Mouse (Mus musculus) cerebellum, adult 9-11 months (tissue): ENCODE results near the gene Rpl23.
"Not testable (repeated sequence)": the region's sequence is repeated elsewhere in the genome, so short reads cannot be mapped to it uniquely, and the experiment has no call there.

Experiments
- DNase-seq: peaks from one replicate; pipeline ENCODE4 v3.0.0; 2022

Gene Rpl23

GRCm38 (mm10) chr11:97758942-97759341 is 23.3 kb downstream of the Rpl23 start:
- DNase-seq, result no peak

- DNase-seq, result no peak
Observed at GRCm38 (mm10) chr11:97758125-97758524, 24.1 kb downstream of the Rpl23 start.

GRCm38 (mm10) chr11:97753277-97753676 is 29.0 kb downstream of the Rpl23 start:
- DNase-seq, result no peak

- DNase-seq, result no peak
Observed at GRCm38 (mm10) chr11:97748496-97748895, 33.7 kb downstream of the Rpl23 start.

- DNase-seq, result peak; percentile 56
Observed at GRCm38 (mm10) chr11:97747773-97748172, 34.5 kb downstream of the Rpl23 start.

- DNase-seq, result no peak
Observed at GRCm38 (mm10) chr11:97745331-97745721, 36.9 kb downstream of the Rpl23 start.

GRCm38 (mm10) chr11:97744718-97745330 is 37.4 kb downstream of the Rpl23 start:
- DNase-seq, result peak; percentile 99

GRCm38 (mm10) chr11:97744063-97744717 is 38.0 kb downstream of the Rpl23 start, which contains the start of gene Pip4k2b:
TSS of gene Pip4k2b (minus strand) at chr11:97744704.
- DNase-seq, result no peak

GRCm38 (mm10) chr11:97743423-97743822 is 38.8 kb downstream of the Rpl23 start:
- peak; percentile 41 for DNase-seq

- DNase-seq, result no peak
Observed at GRCm38 (mm10) chr11:97742591-97742990, 39.6 kb downstream of the Rpl23 start.

GRCm38 (mm10) chr11:97742157-97742556 is 40.1 kb downstream of the Rpl23 start:
- DNase-seq, result no peak

GRCm38 (mm10) chr11:97740190-97740589 is 42.0 kb downstream of the Rpl23 start:
- DNase-seq, result no peak

- no peak for DNase-seq
Observed at GRCm38 (mm10) chr11:97739155-97739554, 43.1 kb downstream of the Rpl23 start.

GRCm38 (mm10) chr11:97738703-97739102 is 43.5 kb downstream of the Rpl23 start:
- no peak for DNase-seq

- DNase-seq, result no peak
Observed at GRCm38 (mm10) chr11:97737600-97737999, 44.6 kb downstream of the Rpl23 start.

- DNase-seq, result no peak
Observed at GRCm38 (mm10) chr11:97736645-97737044, 45.6 kb downstream of the Rpl23 start.

GRCm38 (mm10) chr11:97734810-97735209 is 47.4 kb downstream of the Rpl23 start:
- not testable (repeated sequence) for DNase-seq

GRCm38 (mm10) chr11:97733689-97734088 is 48.5 kb downstream of the Rpl23 start:
- no peak for DNase-seq

GRCm38 (mm10) chr11:97728730-97729129 is 53.5 kb downstream of the Rpl23 start:
- no peak for DNase-seq

GRCm38 (mm10) chr11:97728311-97728710 is 53.9 kb downstream of the Rpl23 start:
- no peak for DNase-seq
